In genomic region chr19:3691337-3691736, GRCm38 (mm10) we compare ENCODE assay signal across 28 mouse cellular contexts. TPM values are rescaled to one million over a fixed set of nuclear protein-coding genes. Genes with fewer than 3 reads are reported as not detected.
DNase-seq lines count a peak whose midpoint lies in the region; ATAC-seq and TF ChIP-seq lines count a peak whose summit lies in the region.
"Had no signal": no experiment of that assay in that cellular context is flagged by ENCODE, and none has a peak within 500 bp of the region (broad histone marks: within the 10 kb centered on the region; RNA-seq: fewer than 3 reads in every experiment).

No protein-coding gene starts in this region.

- no peaks in the 10 kb centered on the region for H3K27me3 ChIP-seq in kidney, adult 2 months (replicated peaks; ENCODE audit: control insufficient read depth, insufficient read depth, low read length)
- peaks cover 16% of the 10 kb centered on the region for H3K27me3 ChIP-seq in hindbrain, embryonic 13.5 days
- H3K27me3 ChIP-seq: embryonic facial prominence, embryonic 13.5 days; embryonic facial prominence, embryonic 15.5 days; Patski had no signal

- H3K4me2 ChIP-seq in hindbrain, embryonic 13.5 days = no peak overlapping the region
- H3K4me2 ChIP-seq: embryonic facial prominence, embryonic 13.5 days; embryonic facial prominence, embryonic 15.5 days; forebrain, embryonic 12.5 days had no signal

- no peak overlapping the region for H3K9ac ChIP-seq in hindbrain, embryonic 13.5 days
- H3K9ac ChIP-seq: embryonic facial prominence, embryonic 13.5 days; embryonic facial prominence, embryonic 15.5 days; forebrain, embryonic 12.5 days had no signal

- H3K4me1 ChIP-seq in kidney, adult 2 months (ENCODE audit: control insufficient read depth, insufficient read depth, low read length) = peaks cover 9% of the 10 kb centered on the region; the same call in 1 of the 2 replicates
- peaks cover 7% of the 10 kb centered on the region for H3K4me1 ChIP-seq in hindbrain, embryonic 13.5 days (replicated peaks)

- peak; percentile 63 for DNase-seq in gastrocnemius, adult 18-20 months (ENCODE audit: low spot score)
- DNase-seq in gastrocnemius, postnatal 36 days = no peak
- peak; percentile 41 for DNase-seq in gastrocnemius, postnatal 25 days
- DNase-seq in gastrocnemius, postnatal 4 days (ENCODE audit: low spot score in 2 of 2) = no peak
- peak; percentile 47 for DNase-seq in kidney, adult 2 months
- no peak for DNase-seq in kidney, postnatal 10 days
- peak; percentile 77 for DNase-seq in skeletal muscle tissue, adult 2 months (ENCODE audit: low read depth, low spot score)
- DNase-seq: adrenal gland, adult 8-10 months; adrenal gland, postnatal 14 days; adrenal gland, postnatal 36 days; B cell, adult 2 months; cerebellum, adult 11-12 months; cerebellum, adult 2 months; cerebellum, adult 9-10 months; cerebellum, postnatal 10 days; cerebellum, postnatal 25 days; embryo, embryonic 11 days had no signal

- TF ChIP-seq POLR2A in kidney, adult 2 months (IDR thresholded peaks at IDR 0.05; ENCODE audit: low read depth, low read length) = no peak

- H3K36me3 ChIP-seq in kidney, adult 2 months (ENCODE audit: control insufficient read depth, insufficient read depth, low read length) = no peaks in the 10 kb centered on the region
- H3K36me3 ChIP-seq in hindbrain, embryonic 13.5 days = no peaks in the 10 kb centered on the region
- H3K36me3 ChIP-seq: embryonic facial prominence, embryonic 13.5 days; embryonic facial prominence, embryonic 15.5 days; forebrain, embryonic 10.5 days; forebrain, embryonic 12.5 days; G1E had no signal

- H3K27ac ChIP-seq in kidney, adult 2 months (ENCODE audit: insufficient read depth, low read depth, low read length) = no peak overlapping the region
- H3K27ac ChIP-seq in hindbrain, embryonic 13.5 days = no peak overlapping the region
- H3K27ac ChIP-seq: embryonic facial prominence, embryonic 13.5 days; embryonic facial prominence, embryonic 15.5 days; forebrain, embryonic 10.5 days; forebrain, embryonic 12.5 days had no signal

- 91% methylated on average over 5 of the region's 5 CpGs for WGBS in kidney, adult 2 months
- 90% methylated on average over 5 of the region's 5 CpGs for WGBS in hindbrain, embryonic 13.5 days

- TF ChIP-seq CTCF in kidney, adult 2 months (conservative IDR thresholded peaks at IDR 0.05; ENCODE audit: insufficient read depth, insufficient read length, low read depth, low read length) = no peak

- intact Hi-C loops in gastrocnemius, postnatal 36 days (cut with DNase I) = no loop called here

- no peaks in the 10 kb centered on the region for H3K9me3 ChIP-seq in hindbrain, embryonic 13.5 days
- H3K9me3 ChIP-seq: embryonic facial prominence, embryonic 13.5 days; embryonic facial prominence, embryonic 15.5 days; forebrain, embryonic 10.5 days; forebrain, embryonic 12.5 days; G1E had no signal

- no peak overlapping the region for H3K4me3 ChIP-seq in kidney, adult 2 months (ENCODE audit: insufficient read depth, low read depth, low read length)
- H3K4me3 ChIP-seq in hindbrain, embryonic 13.5 days = no peak overlapping the region
- H3K4me3 ChIP-seq: embryonic facial prominence, embryonic 13.5 days; embryonic facial prominence, embryonic 15.5 days; erythroblast, embryonic 14.5 days; forebrain, embryonic 10.5 days; forebrain, embryonic 12.5 days had no signal

- no peak for ATAC-seq in hindbrain, embryonic 13.5 days (ENCODE audit: low FRiP score)
- ATAC-seq: activated CD4-positive, CD25-positive, alpha-beta regulatory T cell, adult 4 months; CD4-positive, CD25-positive, alpha-beta regulatory T cell, adult 4 months; forebrain, embryonic 14.5 days; Patski had no signal

RNA-seq across cellular contexts. Expression of gene Lrp5, which starts 5.0 kb away (rescaled TPM):
- total RNA-seq in gastrocnemius, adult 18-20 months (2021) = 10 to 100 TPM; 24.5 to 26.7 TPM
- 10 to 100 TPM; 21.9 to 22.9 TPM for total RNA-seq in gastrocnemius, postnatal 36 days (2021)
- total RNA-seq in gastrocnemius, postnatal 25 days (2021) = 10 to 100 TPM; 24.6 to 28.2 TPM
- total RNA-seq in gastrocnemius, postnatal 4 days (2021) = 10 to 100 TPM; 51.4 to 55.9 TPM
- polyA plus RNA-seq in kidney, adult 2 months (2012; rRNA removed) = 33.9 and 34.2 TPM in 2 replicates
- polyA plus RNA-seq in hindbrain, embryonic 13.5 days (2015; fragmentation: Nextera tagmentation; extraction: Ambion mirVana) = 1.4 and 2.0 TPM in 2 replicates

RNA-seq across cellular contexts. Expression of gene 1810055G02Rik, which starts 16.8 kb away (rescaled TPM):
- total RNA-seq in gastrocnemius, adult 18-20 months (2021) = 1 to 10 TPM; 7.4 to 8.4 TPM
- 10 to 100 TPM; 10.6 to 11.1 TPM for total RNA-seq in gastrocnemius, postnatal 36 days (2021)
- total RNA-seq in gastrocnemius, postnatal 25 days (2021) = 10 to 100 TPM; 10.8 to 12.6 TPM
- 10 to 100 TPM; 29.8 to 29.9 TPM for total RNA-seq in gastrocnemius, postnatal 4 days (2021)
- polyA plus RNA-seq in kidney, adult 2 months (2012; rRNA removed) = 18.8 and 23.3 TPM in 2 replicates
- polyA plus RNA-seq in hindbrain, embryonic 13.5 days (2015; fragmentation: Nextera tagmentation; extraction: Ambion mirVana) = 33.5 and 33.9 TPM in 2 replicates

Comparison
In these comparisons a context has a peak if more than half of its experiments do, and no peak if none do; other contexts are left out.
1. DNase-seq: peak in gastrocnemius, adult 18-20 months (single experiment), gastrocnemius, postnatal 25 days (single experiment), kidney, adult 2 months (single experiment) and skeletal muscle tissue, adult 2 months (single experiment); none in gastrocnemius, postnatal 36 days (0 of 2), gastrocnemius, postnatal 4 days (0 of 2) and kidney, postnatal 10 days (single experiment).